Mouse (Mus musculus) frontal cortex, adult (tissue): ENCODE data around the gene Hpdl.

Experiments
- ATAC-seq: cut with Nextera tagmentation; 2 replicates; pipeline ENCODE4 v1.9.2; 2017; ENCODE audit warnings: mild to moderate bottlenecking, moderate library complexity, mixed read lengths; ENCODE audit not compliant: low TSS enrichment

Hpdl gene

GRCm38 (mm10) chr4:116799901-116800300, 21.6 kb downstream of the Hpdl start:
- ATAC-seq = peak; percentile 52; the same call in 1 of the 2 replicates

GRCm38 (mm10) chr4:116796442-116797110, 24.9 kb downstream of the Hpdl start:
- ATAC-seq = no peak

GRCm38 (mm10) chr4:116794273-116794672, 27.2 kb downstream of the Hpdl start:
- no peak for ATAC-seq

GRCm38 (mm10) chr4:116792453-116792852, 29.1 kb downstream of the Hpdl start:
- ATAC-seq = peak; percentile 70; the same call in 1 of the 2 replicates

- peak; percentile 90 for ATAC-seq
Observed at GRCm38 (mm10) chr4:116788956-116789355, 32.6 kb downstream of the Hpdl start.

GRCm38 (mm10) chr4:116787985-116788760, 33.3 kb downstream of the Hpdl start:
- ATAC-seq = peak; percentile 79; the same call in 1 of the 2 replicates

- ATAC-seq = no peak
Observed at GRCm38 (mm10) chr4:116786587-116786986, 34.9 kb downstream of the Hpdl start.

- peak; percentile 52; the same call in 1 of the 2 replicates for ATAC-seq
Observed at GRCm38 (mm10) chr4:116782171-116782570, 39.3 kb downstream of the Hpdl start.

GRCm38 (mm10) chr4:116781366-116781765, 40.1 kb downstream of the Hpdl start:
- ATAC-seq = no peak

GRCm38 (mm10) chr4:116780541-116780940, 41.0 kb downstream of the Hpdl start:
- ATAC-seq = no peak

GRCm38 (mm10) chr4:116777079-116777478, 44.4 kb downstream of the Hpdl start:
- no peak for ATAC-seq

- ATAC-seq = no peak
Observed at GRCm38 (mm10) chr4:116776391-116776790, 45.1 kb downstream of the Hpdl start.
